ENCODE assay signal across 10 mouse cellular contexts in genomic region chr9:80258396-80258795, GRCm38 (mm10).
DNase-seq lines count a peak whose midpoint lies in the region; ATAC-seq lines count a peak whose summit lies in the region.
"Had no signal": no experiment of that assay in that cellular context is flagged by ENCODE, and none has a peak within 500 bp of the region (broad histone marks: within the 10 kb centered on the region; RNA-seq: fewer than 3 reads in every experiment).

No protein-coding gene starts in this region.

- no peaks in the 10 kb centered on the region for H3K9me3 ChIP-seq in embryonic facial prominence, embryonic 15.5 days (replicated peaks)
- no peaks in the 10 kb centered on the region for H3K9me3 ChIP-seq in limb, embryonic 13.5 days
- no peaks in the 10 kb centered on the region for H3K9me3 ChIP-seq in stomach, embryonic 16.5 days (replicated peaks; ENCODE audit: control insufficient read depth, low read length)
- no peaks in the 10 kb centered on the region for H3K9me3 ChIP-seq in hindbrain, embryonic 13.5 days
- H3K9me3 ChIP-seq: heart, embryonic 15.5 days had no signal

- no peaks in the 10 kb centered on the region for H3K36me3 ChIP-seq in embryonic facial prominence, embryonic 15.5 days
- no peaks in the 10 kb centered on the region for H3K36me3 ChIP-seq in limb, embryonic 13.5 days
- no peaks in the 10 kb centered on the region for H3K36me3 ChIP-seq in stomach, embryonic 16.5 days (ENCODE audit: control insufficient read depth, insufficient read depth, low read length)
- no peaks in the 10 kb centered on the region for H3K36me3 ChIP-seq in hindbrain, embryonic 13.5 days
- H3K36me3 ChIP-seq: heart, embryonic 15.5 days had no signal

- no peaks in the 10 kb centered on the region for H3K27me3 ChIP-seq in embryonic facial prominence, embryonic 15.5 days
- H3K27me3 ChIP-seq in limb, embryonic 13.5 days, result no peaks in the 10 kb centered on the region
- no peaks in the 10 kb centered on the region for H3K27me3 ChIP-seq in stomach, embryonic 16.5 days (ENCODE audit: control insufficient read depth, insufficient read depth, low read length)
- no peaks in the 10 kb centered on the region for H3K27me3 ChIP-seq in hindbrain, embryonic 13.5 days
- H3K27me3 ChIP-seq: heart, embryonic 15.5 days had no signal

- DNase-seq in heart, postnatal 10 days, result peak; percentile 29 to 31
- no peak for DNase-seq in heart, adult 11 months
- no peak for DNase-seq in right cerebral cortex, postnatal 4 days
- DNase-seq: cerebellum, postnatal 25 days had no signal

- intact Hi-C loops in heart, postnatal 10 days (cut with DNase I), result loop anchor here (5.0 kb wide), 1 partner anchor 91 kb away; the partner anchor contains the start of gene Myo6

- 0 out of 2 replicates have a peak, but pooled peaks cover 10% of the 10 kb centered on the region for H3K4me1 ChIP-seq in embryonic facial prominence, embryonic 15.5 days
- H3K4me1 ChIP-seq in limb, embryonic 13.5 days, result peaks cover 10% of the 10 kb centered on the region
- peaks cover 3% of the 10 kb centered on the region; the same call in 1 of the 2 replicates for H3K4me1 ChIP-seq in stomach, embryonic 16.5 days (ENCODE audit: control insufficient read depth, insufficient read depth, low read length)
- no peaks in the 10 kb centered on the region for H3K4me1 ChIP-seq in hindbrain, embryonic 13.5 days (replicated peaks)

- peak overlapping the region; percentile 73 for H3K27ac ChIP-seq in embryonic facial prominence, embryonic 15.5 days (replicated peaks)
- no peak overlapping the region for H3K27ac ChIP-seq in limb, embryonic 13.5 days
- H3K27ac ChIP-seq in stomach, embryonic 16.5 days (ENCODE audit: low read length), result peak overlapping the region; percentile 5; the same call in 1 of the 2 replicates
- H3K27ac ChIP-seq in hindbrain, embryonic 13.5 days, result no peak overlapping the region
- H3K27ac ChIP-seq: heart, embryonic 15.5 days had no signal

- ATAC-seq in embryonic facial prominence, embryonic 15.5 days (ENCODE audit: insufficient number of reproducible peaks, low FRiP score, low TSS enrichment, low read depth), result peak; percentile 61; the same call in 1 of the 2 replicates
- ATAC-seq in limb, embryonic 13.5 days (ENCODE audit: low FRiP score, low read depth), result peak; percentile 73; the same call in 1 of the 2 replicates
- peak; percentile 81 for ATAC-seq in stomach, embryonic 16.5 days (ENCODE audit: insufficient read depth, low FRiP score)
- no peak for ATAC-seq in hindbrain, embryonic 13.5 days (ENCODE audit: low FRiP score)
- ATAC-seq in erythroblast, adult 5-6 weeks (replicated peaks; ENCODE audit: low FRiP score, poor library complexity, severe bottlenecking), result no peak

- no peak overlapping the region for H3K9ac ChIP-seq in embryonic facial prominence, embryonic 15.5 days
- no peak overlapping the region for H3K9ac ChIP-seq in limb, embryonic 13.5 days
- no peak overlapping the region for H3K9ac ChIP-seq in stomach, embryonic 16.5 days (ENCODE audit: low read length)
- H3K9ac ChIP-seq in hindbrain, embryonic 13.5 days, result no peak overlapping the region
- H3K9ac ChIP-seq: heart, embryonic 15.5 days had no signal

- no peak overlapping the region for H3K4me3 ChIP-seq in embryonic facial prominence, embryonic 15.5 days (replicated peaks)
- no peak overlapping the region for H3K4me3 ChIP-seq in limb, embryonic 13.5 days
- H3K4me3 ChIP-seq in stomach, embryonic 16.5 days (replicated peaks; ENCODE audit: low read length), result no peak overlapping the region
- no peak overlapping the region for H3K4me3 ChIP-seq in hindbrain, embryonic 13.5 days
- H3K4me3 ChIP-seq: heart, embryonic 15.5 days had no signal

- WGBS in embryonic facial prominence, embryonic 15.5 days, result 43% methylated on average over 6 of the region's 6 CpGs
- WGBS in limb, embryonic 13.5 days, result 27% methylated on average over 6 of the region's 6 CpGs
- WGBS in stomach, embryonic 16.5 days, result 40% methylated on average over 6 of the region's 6 CpGs
- WGBS in hindbrain, embryonic 13.5 days, result 54% methylated on average over 6 of the region's 6 CpGs

- no peak overlapping the region for H3K4me2 ChIP-seq in embryonic facial prominence, embryonic 15.5 days (replicated peaks)
- H3K4me2 ChIP-seq in limb, embryonic 13.5 days (replicated peaks), result no peak overlapping the region
- no peak overlapping the region for H3K4me2 ChIP-seq in stomach, embryonic 16.5 days (ENCODE audit: low read depth, low read length)
- H3K4me2 ChIP-seq in hindbrain, embryonic 13.5 days, result no peak overlapping the region
- H3K4me2 ChIP-seq: heart, embryonic 15.5 days had no signal

Comparison
In these comparisons a context has a peak if more than half of its experiments do, and no peak if none do; other contexts are left out.
1. DNase-seq: peak in heart, postnatal 10 days (2 of 2); none in heart, adult 11 months (single experiment) and right cerebral cortex, postnatal 4 days (single experiment).
2. ATAC-seq: peak in embryonic facial prominence, embryonic 15.5 days (single experiment), limb, embryonic 13.5 days (single experiment) and stomach, embryonic 16.5 days (single experiment); none in hindbrain, embryonic 13.5 days (single experiment) and erythroblast, adult 5-6 weeks (single experiment).
3. H3K27ac ChIP-seq: peak in embryonic facial prominence, embryonic 15.5 days (single experiment) and stomach, embryonic 16.5 days (single experiment); none in limb, embryonic 13.5 days (single experiment) and hindbrain, embryonic 13.5 days (single experiment).